Mouse (Mus musculus) right cerebral cortex, postnatal 10 days (tissue): ENCODE measurements around the gene Armc12.

ENCODE experiments used
- DNase-seq, 2 experiments: peaks; one replicate each; pipeline ENCODE4 v3.0.0; 2021; ENCODE audit warnings: low spot score in 2 of 2

Gene Armc12

DNA sequence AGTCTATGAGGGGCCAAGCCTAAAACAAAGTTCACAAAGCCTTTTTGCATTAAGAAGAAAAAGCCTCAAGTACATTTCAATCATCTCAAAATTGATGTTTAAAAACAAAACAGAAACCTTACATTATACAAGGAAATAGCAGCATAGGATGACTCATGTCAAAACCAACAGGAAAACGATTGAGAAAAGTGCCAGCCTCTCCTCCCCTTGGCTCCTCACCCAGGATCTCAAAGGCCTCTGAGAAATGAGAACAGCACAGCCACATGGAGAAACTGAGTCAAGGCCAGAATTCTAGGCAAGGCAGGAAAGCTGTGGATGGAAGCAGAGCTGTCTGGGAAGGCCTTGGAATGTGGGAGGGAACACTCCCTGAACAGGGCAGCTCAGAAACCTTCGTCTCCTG is 58.0 kb downstream of the Armc12 start:
- no peak for DNase-seq
